Mouse (Mus musculus) left cerebral cortex, adult 8-10 months (tissue): ENCODE measurements at regions not wholly inside any gene's neighbourhood (a gene's known extent, or its start where the extent isn't known, plus 50 kb on each side); places are given as distances from the start of the nearest gene placed in this dataset.

Source experiments
- DNase-seq, 2 experiments: peaks; one replicate each; pipeline ENCODE4 v3.0.0; 2022; ENCODE audit warnings: low spot score in 2 of 2

- no peak for DNase-seq
Observed at GRCm38 (mm10) chr16:62981821-62982220, 127.7 kb downstream of the Pros1 start.

GRCm38 (mm10) chr16:62982558-62982957 is 128.5 kb downstream of the Pros1 start:
- no peak for DNase-seq

GRCm38 (mm10) chr16:62995555-62995954 is 141.4 kb downstream of the Pros1 start:
- no peak for DNase-seq

DNA sequence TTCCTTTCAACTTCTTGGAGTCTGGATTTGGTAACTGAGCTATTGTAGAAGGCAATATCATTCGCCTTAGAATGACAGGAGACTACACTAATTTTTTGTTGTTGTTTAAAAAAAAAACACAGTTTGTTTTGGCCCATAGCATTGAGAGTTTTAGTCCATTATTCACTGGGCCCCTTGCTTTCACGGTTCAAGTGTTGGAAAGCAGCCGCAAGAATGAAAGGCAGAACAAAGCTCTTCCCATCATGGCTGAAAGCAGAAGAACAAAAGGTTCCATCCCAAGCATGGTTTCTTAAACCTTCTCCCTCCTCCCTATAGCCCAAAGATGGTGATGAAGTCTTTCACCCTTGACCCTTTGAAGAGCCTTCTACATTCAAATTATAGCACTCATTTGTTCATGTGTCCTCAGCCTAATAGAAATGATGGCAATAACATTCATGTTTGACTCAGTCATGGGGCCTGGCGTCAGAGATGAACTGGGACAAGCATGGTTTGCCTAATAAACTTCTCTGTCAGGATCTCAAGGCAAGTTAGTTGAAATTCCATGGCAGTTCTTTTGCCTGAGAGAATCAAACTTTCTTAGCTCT is 157.1 kb downstream of the Pros1 start:
- DNase-seq = no peak

DNA sequence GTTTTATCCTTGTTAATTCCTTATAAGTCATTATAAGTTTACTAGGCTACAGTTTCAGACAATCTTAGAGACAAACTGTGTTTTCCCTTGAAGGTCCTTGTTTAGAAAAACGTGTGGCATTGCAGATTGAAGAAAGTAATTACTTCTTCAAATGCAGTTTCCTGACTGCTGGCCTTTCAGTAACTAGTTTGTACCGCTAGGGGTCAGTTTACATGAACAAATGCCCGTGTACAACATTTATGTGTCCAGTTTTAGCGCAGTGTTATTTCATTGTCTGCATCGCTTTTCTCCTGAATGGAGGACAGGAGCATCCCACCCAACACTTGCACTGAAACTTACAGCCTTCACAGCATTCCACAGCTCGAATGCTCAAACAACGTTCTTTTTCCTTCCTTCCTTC is 160.3 kb downstream of the Pros1 start:
- no peak for DNase-seq

DNA sequence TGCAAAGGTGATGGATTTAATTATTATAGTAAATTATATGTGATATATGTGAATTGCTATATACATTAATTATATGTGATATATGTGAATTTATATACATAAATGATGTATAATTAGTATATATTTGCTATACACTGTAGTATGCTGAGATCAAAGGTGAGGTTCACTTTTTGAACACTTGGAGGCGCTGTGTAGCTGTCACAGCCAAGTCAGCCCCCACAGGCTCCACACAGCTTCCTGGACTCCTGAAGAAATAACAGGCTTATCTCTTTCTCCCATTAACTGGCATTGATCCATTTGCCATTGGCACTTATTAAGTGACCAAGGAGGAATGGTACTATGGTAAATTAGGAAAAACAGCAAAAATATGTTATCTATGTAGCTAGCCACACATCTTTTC is 162.0 kb downstream of the Pros1 start:
- no peak for DNase-seq

DNA sequence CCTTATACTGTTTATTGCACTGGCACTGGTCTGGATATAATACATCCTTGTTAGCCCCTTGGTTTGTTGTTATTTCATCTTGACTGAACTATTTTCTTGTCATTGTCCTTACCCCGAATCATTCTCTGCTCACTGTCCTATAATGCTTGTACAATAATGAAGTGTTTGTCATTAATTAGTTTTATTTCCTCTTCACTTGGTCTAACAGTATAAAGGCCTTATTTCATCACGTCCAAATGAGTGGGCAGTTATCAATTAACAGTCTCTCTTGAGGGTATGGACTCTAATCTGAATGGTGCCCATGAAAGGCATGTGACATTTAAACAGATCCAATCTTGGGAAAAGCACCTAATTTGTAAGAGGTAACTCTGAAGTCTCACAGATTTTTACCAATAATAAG is 162.6 kb downstream of the Pros1 start:
- no peak for DNase-seq

DNA sequence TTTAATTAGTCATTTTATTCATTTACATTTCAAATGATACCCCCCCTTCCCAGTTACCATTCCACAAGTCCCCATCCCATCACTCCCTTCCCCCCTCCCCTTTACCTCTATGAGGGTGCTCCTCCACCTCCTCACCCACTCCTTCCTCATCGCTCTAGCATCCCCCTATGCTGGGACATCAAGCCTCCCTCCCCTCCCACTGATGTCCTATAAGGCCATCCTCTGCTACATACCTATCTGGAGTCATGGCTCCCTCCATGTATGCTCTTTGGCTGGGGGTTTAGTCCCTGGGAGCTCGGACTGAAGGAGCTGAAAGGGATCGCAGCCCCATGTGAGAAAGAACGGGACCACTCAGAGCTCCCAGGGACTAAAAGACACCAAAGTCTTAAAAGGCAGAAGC is 176.3 kb downstream of the Pros1 start:
- no peak for DNase-seq

GRCm38 (mm10) chr16:63031035-63031434 is 176.9 kb downstream of the Pros1 start:
- DNase-seq = no peak

DNA sequence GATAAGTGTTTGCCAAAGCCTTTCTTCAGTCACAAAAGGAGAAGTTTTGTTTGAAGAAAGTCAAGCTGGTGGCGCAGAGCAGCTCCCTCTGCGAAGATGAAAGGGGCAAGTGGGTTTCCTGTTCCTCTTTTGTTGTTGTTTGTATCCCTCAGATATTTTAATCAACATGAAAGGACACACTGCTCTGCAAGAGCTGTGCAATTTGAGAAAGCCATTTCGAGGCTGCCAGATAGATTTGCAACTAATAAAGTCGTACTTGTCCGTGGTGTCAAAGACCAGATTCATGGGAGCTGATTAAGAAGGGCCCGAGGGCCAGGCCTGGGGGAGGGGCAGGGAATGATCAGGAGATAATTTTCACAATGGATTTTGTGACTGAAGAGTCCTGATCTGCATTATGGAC is 177.7 kb downstream of the Pros1 start:
- DNase-seq = no peak

DNA sequence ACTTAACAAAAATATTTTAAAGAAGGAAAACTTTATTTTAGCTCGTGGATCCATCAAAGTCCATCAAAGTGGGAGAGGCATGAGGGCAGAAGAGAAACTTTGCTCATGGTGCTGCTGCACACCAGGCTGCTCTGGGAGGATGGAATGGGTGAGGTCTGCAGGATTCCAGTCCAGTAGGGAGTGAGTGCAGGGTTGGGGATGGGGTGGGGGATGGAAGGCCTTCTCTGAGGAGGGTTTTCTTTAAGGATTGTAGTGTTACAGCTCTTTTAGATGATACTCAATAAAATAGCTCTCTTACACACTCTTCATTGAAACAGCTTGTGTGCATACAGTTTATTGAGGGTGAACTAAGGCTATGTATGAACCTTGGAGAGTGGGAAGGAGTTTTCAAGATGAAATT is 195.0 kb downstream of the Pros1 start:
- DNase-seq = no peak

DNA sequence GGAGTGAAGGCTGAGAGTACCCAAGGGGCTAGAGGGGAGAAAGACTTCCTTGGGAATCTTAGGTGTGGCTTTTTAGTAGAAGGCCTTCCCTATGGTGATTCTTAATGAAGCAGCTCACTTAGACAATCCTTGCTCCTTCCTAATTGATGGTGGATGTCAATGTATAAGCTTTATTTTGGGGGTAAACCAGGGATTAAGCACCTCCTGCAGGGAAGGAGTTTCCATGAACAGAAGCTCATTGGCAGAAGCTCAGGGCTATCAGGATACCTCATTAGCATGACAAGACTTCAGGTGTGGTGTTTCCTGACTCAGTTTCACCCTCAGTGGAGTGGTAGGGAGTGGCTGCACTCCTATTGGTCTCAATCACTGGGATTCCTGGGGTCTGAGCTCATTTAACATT is 208.8 kb downstream of the Pros1 start:
- no peak for DNase-seq

- DNase-seq = no peak
Observed at GRCm38 (mm10) chr16:63069987-63070386, 215.9 kb downstream of the Pros1 start.

DNA sequence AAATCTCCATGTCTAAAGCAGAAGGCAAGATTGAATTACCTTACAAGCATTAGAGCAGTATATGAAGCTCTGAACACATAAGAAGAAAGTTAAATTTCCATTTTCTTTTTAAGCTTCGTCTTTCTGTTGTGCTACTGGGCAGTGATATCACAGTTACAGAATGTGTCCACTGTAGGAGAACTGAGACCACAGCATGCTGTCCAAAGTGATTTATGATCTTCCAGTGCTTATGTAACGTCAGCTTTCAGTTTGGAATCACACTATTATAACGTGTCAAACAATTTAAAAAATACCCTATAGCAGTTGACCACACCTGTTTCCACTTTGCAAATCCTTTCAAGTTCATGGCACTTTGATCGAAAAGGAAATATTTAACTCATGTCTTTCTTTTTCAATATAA is 221.7 kb downstream of the Pros1 start:
- no peak for DNase-seq

DNA sequence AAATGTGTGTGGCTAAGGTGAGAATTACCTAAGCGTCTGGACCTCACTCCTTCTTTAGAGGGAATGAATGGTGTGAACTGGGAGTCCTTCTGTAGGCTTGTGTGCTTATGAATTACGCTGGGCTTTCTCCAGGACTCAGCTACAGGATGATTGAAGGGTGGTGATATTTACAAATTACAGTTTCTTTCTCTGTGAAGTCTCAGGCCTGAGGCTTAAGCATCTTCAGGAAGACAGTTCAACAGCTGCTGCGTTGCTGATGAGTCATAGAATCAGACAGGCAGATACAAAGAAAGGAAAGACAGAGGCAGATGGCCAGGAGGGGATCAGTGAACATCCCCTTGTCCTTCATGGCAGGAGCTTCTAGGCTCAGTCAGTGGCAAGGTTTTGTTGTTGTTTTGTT is 227.3 kb downstream of the Pros1 start:
- DNase-seq = no peak

GRCm38 (mm10) chr16:63083256-63083655 is 229.1 kb downstream of the Pros1 start:
- no peak for DNase-seq

DNA sequence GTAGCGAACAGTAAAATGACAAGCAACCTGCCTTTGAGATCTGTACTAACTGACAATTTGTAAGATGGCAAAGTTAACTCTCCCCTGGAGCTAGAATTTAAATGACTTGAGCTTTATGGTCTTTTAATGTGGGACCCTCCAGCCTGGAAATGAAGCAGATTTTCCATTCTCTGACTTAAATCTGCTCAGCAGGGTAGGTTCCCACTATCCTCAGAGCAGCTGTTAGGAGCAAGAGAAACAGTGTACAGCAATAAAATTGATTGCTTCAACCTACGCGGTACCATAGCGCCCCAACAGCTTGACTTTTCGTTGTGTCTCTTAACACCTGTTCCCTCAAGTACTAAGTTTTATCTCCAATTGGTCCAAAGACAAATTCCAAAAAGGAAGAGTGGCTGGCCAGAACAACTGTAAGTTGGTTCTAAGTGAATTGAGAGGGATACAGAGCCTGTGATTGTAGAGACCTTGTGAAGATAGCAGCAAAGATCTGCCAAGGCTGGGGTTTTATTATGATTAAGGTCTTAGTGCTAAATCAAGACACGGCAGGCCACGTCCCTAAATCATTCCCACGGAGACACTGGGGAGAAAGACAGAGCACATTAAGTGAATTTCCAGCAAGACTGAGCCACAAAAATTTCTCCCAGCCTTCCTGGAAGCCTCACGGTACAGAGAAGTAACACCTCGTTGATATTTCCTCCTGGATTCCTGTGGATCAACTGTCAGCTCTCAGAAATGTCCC is 230.1 kb downstream of the Pros1 start:
- DNase-seq = no peak

DNA sequence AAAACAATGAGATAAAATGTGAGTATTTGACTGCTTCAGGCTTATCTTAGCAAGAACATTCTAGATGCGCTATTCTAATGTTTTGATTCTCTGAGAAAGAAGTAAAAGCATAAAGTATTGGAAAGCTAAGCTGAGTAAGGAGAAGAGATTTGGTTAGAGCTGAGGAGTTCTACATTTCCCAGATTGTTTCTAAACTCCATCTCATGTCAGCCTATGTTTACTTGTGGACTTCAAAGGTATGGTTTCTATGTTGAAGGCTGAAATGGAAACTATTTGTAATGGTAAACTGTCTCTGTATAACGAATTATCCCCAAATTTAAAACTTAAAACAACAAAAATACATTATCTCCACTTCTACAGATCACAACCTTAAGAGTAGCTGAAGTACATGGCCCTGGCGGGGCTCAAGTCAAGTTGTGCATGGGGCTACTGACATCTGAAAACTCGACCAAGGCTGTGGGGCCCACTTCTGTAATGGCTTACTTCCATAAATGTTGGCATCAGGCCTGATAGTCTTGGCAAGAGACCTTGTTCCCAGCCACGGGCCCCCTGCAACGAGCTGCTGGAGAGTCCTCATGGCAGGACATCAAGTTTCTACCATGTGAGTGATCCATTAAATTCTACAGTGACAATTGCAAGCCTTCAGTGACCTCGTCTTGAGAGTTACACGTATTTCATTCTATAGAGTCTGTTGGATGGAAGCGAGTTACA is 232.1 kb downstream of the Pros1 start:
- no peak for DNase-seq

DNA sequence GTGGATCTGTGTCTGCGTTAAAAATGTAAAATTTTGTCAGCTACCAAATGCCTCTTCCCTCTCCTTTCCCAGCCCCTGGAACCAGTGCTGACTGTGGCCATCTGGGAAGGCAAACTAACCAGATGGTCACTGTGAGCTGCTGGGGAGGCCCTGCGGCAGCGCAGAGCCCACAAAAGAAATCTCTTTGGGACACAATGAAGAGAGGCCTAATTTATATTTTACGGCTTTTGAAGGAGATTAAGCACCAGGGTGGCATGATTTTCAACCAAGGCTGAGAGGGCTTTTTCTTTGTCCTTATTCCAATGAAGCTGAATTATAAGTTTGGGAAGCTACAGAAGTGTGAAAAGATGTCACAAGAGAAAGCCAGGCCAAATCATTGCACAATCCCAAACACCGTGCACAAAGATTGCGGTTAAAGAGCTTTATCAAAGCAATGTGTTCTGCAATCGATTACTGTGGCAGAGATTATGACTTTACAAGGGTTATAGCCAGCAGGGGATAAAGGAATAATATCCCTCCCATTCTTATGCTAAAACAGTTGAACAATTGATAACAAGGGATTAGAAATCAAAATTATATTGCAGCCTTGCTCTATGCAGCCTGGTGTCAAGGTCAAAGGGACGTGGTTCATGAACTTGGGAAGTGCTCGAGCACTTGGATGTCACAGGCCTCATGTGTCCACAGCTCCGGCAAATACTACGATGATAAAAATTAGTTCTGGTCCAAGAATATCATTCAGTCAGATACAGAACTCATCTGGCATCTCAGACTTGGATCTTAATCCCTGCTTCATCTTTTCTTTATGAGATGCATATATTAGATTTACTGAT is 237.6 kb downstream of the Pros1 start:
- peak in 1 of 2 experiments; percentile 33 for DNase-seq

GRCm38 (mm10) chr16:63094126-63094840 is 240.2 kb downstream of the Pros1 start:
- no peak for DNase-seq

- DNase-seq = no peak
Observed at GRCm38 (mm10) chr16:63102362-63102761, 248.3 kb downstream of the Pros1 start.
